Mouse (Mus musculus): Measurements from ENCODE around the gene Mta1.

Gene Mta1

DNA sequence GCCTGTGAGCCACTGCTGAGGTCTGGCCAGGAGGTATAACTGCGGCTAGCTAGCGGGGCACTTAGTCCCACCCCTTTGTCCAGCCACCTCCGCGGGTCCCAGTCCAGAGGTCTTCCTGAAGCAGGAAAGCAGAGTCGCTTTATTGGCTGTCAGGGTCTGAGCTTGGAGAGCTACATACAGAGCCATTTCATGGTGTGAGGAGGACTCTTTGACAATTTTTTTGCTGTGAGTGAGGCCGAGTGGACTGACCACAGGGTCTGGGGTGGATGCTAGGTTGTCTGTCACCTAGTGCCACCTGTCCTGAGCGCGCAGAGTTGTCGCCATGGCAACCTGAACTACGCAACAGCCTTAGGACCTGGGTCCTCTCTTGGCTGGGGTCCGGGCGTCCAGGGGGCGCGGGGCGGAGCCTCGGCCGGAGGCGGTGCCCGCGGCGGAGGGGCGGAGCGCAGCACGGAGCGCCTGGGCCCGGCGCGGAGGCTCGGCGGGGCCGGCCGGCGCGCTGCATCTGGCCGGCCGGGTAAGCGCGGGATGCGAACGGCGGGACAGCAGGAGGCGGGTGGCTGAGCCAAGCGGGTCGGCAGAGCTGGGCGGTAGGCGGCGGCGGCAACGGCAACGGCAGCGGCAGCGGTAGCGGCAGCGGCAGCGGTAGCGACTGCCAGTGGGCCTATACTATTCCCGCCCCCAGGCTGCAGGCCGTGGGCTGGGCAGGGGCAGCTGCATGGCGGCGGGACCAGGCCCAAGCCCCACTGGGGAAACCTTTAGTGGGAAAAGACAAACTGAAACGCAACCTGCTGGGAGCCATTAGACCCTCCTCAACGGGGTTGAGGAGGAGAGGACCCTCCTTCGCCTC, 87.6 kb downstream of the Mta1 start, which contains the start of gene Tmem121:
Gene Tmem121 (plus strand): TSS at position 489 of the 850 bp plus-strand sequence.
- peak in 1 of 2 experiments; percentile 30 for DNase-seq (ENCODE audit: low spot score in 2 of 2)

DNA sequence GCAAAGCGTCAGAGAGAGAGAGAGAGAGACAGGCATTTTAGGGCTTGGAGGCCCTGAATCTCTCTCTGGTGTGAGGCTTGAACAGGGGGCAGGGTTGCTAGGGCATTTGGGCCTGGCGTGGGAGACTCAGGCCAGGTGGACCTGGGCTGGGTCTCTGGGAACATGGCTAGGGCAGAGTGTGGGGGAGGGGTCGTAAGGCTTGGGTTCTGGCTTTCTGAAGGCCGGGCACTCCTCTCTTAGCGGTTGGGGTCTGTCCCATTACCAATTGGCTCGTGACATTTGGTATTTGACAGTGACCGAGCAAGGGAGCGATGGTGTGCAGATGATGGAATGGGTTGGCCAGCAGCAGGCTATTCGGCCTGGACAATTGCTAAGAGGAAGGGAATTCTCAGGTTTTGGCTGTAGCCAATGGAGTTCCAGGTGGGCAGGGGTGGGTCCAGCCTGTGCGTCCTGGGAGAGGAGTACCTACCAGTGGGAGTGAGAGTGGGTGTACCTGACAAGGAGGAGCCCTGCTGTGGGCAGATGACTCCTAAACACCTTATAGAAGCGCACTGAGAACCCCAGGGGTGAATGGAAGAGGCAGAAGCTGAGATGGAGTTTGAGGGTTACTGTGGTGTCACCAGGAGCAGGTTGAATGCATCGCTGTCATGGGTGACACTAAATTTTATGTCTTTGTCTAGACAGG, 88.4 kb downstream of the Mta1 start:
- DNase-seq (ENCODE audit: low spot score in 2 of 2): no peak
